Mouse (Mus musculus): ENCODE results near the gene Hba-a1. TPM values are rescaled to one million over a fixed set of nuclear protein-coding genes. Genes with fewer than 3 reads are reported as not detected.
"Not testable (repeated sequence)": the region's sequence is repeated elsewhere in the genome, so short reads cannot be mapped to it uniquely, and the experiment has no call there.

Gene Hba-a1
- total RNA-seq, 2 experiments from 2014 or later: 552 to 580 TPM

DNA sequence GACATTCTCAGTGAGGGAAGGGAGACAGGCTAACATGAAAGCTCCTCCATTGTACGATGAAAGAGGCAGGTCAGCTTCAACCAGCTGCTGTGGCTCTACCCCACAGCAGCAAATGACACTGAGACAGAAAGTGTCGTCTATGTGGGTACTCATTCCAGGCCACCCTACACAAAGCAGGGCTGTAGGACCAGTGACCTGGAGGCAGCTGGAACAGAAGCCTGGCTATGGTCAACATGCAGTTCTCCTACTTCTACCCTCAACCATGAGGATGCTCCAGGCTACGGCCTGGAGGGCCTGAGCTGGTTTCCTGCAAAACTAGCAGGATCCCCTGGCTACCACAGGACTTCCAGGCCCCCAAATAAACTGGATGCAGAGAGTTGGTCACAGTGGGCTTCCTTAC, 26.7 kb upstream of the Hba-a1 start:
- no peak for DNase-seq (ENCODE audit: extremely low spot score in 1 of 2, low spot score in 1 of 2)

DNA sequence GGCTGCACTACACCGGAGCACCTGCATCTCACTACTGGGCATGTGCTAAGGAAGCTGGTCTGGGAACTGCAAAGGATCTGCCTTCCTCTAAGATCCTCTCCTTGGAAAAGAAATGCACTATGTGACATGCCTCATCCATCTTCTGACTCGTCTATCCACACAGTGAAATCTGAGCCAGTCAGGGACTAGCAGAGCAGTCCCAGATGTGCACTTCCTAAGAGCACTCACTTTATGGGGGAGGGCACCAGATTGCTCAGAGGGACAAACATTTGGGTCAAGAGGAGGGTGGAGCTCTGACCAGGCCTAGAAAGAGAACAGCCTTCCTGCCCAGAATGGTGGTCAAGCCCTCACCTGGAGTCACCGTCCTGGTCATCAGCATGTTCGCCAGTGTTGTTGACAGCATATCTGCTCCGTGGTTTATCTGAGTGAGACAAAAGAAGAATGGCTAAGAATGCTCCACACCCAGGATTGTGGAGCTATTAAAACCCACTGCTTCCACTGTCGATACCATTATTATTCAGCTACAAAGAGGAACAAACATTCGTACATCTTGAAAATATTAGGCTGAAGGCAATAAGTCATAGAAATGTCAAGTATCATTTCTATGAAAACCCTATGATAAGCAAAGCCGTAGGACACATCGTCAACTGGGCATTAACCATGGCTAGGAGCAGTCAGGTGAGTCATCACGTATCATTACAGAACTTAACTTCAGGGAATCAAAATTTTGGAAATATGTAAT, 20.5 kb upstream of the Hba-a1 start:
- DNase-seq (ENCODE audit: extremely low spot score in 1 of 2, low spot score in 1 of 2): no peak

DNA sequence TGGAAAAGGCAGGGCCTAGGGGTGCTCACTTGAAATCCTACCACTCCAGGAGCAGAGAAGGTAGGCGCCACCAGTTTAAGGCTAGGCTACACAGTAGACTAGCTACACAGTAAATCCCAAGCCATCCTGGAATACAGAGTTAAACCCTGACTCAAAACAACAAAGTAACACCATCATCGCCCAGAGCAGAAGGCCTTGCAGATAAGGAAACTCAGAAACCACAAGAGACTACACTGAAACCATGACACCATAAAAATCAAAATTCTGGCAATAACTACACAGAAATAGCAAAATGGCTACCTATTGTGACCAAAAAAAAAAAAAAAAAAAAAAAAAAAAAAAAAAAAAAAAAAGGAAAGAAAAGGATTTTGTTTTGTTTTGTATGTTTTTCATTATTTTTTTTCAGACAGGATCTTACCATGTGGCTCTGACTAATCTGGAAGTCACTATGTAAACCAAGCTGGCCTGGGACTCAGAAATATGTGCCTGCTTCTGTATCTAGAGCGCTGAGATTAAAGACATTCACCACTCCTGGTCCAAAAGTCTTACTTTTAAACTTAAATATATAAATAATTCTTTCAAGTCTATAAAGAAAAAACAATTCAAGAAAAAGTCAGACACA, 18.1 kb upstream of the Hba-a1 start:
- DNase-seq (ENCODE audit: extremely low spot score in 1 of 2, low spot score in 1 of 2): no peak

DNA sequence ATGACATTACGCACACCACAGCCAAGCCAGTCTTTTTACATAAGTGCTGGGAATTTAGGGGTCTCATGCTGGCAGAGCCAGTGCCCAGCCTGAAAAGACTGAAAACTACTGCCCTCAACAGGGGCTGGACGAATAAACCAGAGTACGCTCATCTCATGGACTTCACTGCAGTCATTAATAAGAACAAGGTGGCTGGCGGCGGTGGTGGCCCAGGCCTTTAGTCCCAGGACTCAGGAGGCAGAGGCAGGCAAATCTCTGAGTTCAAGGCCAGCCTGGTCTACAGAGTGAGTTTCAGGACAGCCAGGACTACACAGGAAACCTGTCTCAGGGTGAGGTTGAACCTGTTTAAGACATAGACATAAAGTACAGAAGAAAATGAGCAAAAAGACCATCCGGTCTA, 17.1 kb upstream of the Hba-a1 start:
- no peak for DNase-seq (ENCODE audit: extremely low spot score in 1 of 2, low spot score in 1 of 2)

DNA sequence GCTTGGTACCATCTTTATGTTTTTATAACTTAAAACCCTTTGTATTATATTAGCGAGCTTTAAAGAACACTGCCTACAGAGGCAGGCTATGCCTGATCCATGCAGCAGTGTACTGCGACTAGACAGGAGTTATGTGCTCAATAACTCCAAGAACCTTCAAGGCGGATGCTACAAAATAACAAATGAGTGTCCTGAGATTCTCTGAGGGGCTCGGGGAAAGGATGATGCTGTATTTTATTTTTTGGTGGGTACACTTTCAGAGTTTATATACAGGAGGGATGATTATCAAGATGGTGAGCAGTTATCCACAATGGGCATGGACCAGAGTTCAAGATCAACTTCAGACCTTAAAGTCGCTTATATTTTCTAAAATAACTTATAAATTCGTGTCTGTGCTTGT, 16.5 kb upstream of the Hba-a1 start:
- DNase-seq (ENCODE audit: extremely low spot score in 1 of 2, low spot score in 1 of 2): no peak

DNA sequence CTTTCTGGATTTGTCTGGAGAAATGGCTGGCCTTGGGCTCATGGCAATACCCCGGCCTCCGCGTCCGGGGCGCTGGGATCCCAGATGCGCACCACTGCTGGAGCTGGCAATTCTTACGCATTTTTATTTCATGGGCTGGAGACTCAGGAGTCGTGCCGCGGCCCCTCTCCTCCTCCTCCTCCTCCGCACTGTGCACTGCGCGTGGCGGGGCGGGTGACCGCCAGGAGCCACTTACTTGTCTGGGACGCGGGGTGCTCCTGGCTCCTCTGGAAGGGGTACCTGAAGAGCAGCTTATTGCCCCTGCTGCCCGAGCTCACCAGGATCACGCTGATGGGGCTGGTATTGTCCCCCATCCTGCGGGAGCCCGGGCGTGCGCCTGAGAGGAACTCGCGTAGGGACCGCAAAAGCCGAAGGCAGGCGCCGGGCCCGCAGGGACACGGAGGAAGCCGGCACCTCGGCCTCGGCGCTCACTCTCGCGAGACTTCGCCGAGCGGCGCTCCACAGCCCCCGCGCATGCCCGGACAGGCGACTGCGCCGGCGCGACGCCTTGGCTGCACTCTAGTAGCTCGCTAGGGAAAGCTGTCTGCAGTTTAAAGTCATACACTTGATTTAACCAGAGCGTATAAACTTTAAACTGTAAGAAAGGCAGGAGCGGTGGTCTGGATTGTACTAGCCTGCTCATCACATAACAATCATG, 16.0 kb upstream of the Hba-a1 start, which contains the start of gene Nprl3:
TSS of gene Nprl3 (minus strand) at position 520 of the 697 bp plus-strand sequence.
- DNase-seq (ENCODE audit: extremely low spot score in 1 of 2, low spot score in 1 of 2): peak; percentile 92 to 96

DNA sequence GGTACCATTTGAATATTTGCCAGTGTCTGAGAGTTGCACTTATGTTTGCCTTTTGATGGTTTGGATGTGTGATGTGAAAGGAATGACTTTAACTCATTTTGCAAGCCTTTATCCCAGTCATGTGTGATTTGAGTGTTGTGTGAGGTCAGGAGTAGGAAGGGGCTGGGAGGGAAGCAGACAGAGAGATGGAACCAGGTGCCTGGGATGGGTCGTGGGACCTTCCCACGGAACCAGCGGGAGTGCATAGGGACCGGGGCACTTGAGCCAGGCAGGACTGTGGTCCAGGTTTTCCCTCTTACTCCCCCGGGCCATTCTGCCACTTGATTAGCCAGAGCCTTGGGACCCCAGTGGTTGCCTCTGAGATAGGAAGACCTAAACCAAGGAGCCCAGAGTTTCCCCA, 15.3 kb upstream of the Hba-a1 start:
- DNase-seq (ENCODE audit: extremely low spot score in 1 of 2, low spot score in 1 of 2): no peak

DNA sequence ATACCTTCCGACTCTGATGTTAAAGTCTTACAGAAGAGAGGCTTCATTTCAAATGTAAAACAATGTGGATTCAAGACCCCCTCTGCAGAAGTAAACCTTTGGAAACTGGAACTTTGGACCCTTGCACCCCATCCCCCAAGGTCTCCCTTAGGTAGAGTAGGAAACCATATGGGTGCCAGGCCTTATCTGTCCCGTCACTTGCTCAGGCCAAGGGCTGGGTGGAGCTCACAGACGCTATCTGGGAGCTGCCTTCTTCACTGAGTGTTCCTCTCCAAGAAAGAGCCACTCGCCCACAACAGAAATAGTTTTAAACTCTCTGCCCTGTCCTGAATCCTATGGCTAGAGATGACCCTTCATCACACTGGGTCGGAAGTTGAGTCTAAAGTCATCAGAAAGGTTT, 14.4 kb upstream of the Hba-a1 start:
- no peak for DNase-seq (ENCODE audit: extremely low spot score in 1 of 2, low spot score in 1 of 2)

DNA sequence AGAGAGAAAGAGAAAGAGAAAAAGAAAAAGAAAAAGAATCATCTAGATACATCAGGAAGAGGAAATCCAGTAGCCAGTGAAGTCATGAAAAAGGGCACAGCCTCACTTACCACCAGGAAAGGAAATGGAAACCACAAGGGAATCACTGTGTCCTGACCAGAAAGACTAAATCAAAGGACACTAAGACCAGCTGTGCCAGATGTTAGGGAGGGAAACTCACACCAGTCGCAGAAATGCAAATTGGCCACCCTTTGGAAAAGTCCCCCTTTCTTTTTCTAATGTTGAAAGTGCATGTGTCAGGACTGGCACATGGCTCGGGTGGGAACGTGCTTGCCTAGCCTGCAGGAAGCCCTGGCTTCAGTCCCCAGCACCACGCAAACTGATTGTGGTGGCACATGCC, 12.1 kb upstream of the Hba-a1 start:
- no peak for DNase-seq (ENCODE audit: extremely low spot score in 1 of 2, low spot score in 1 of 2)

DNA sequence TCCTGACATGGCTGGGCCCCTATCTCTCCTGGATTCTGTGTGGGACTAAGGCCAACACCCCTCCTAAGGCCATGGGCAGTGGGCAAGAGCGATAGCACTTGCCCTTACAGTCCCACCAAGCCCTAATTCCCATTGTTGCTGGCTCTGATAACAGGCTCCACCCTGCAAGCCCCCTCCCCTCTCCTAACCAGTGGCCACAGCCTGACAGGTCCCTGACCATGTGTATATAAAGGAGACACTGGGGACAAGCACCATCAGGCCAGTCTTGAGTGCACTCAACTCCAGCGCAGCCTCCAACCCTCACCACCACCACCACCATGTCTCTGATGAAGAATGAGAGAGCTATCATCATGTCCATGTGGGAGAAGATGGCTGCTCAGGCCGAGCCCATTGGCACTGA, 7.0 kb upstream of the Hba-a1 start, which contains the start of gene Hba-x:
TSS of gene Hba-x (plus strand) at position 54 of the 400 bp plus-strand sequence.
- DNase-seq (ENCODE audit: extremely low spot score in 1 of 2, low spot score in 1 of 2): no peak

DNA sequence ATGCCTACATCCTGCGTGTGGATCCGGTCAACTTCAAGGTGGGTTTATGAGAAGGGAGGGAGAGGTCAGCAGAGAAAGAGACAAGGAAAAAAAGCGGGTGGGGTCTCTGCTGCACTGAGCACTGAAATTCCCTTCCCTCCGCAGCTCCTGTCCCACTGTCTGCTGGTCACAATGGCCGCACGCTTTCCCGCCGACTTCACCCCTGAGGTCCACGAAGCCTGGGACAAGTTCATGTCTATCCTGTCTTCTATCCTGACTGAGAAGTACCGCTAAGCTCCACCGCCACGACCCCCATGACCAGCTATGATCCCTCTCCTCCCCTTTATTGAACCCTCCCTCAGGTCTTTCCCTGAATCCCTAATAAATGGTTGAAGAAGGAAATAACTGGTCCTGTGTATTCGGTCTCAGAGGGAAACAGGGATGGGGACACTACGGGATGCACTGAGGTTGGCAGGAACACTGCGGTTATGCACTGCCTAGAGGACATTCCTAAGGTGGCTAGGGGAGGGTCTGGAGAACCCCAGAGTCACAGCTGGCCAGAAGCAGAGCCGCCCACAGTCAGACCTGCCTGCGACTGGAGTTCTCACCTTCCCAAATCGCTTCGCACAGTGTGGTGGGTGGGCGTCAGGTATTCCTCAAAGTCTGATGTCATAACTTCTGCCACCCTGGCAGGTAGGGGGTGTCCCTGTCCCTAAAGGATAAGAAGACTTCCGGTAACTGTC, 5.4 kb upstream of the Hba-a1 start:
- DNase-seq (ENCODE audit: extremely low spot score in 1 of 2, low spot score in 1 of 2): no peak

DNA sequence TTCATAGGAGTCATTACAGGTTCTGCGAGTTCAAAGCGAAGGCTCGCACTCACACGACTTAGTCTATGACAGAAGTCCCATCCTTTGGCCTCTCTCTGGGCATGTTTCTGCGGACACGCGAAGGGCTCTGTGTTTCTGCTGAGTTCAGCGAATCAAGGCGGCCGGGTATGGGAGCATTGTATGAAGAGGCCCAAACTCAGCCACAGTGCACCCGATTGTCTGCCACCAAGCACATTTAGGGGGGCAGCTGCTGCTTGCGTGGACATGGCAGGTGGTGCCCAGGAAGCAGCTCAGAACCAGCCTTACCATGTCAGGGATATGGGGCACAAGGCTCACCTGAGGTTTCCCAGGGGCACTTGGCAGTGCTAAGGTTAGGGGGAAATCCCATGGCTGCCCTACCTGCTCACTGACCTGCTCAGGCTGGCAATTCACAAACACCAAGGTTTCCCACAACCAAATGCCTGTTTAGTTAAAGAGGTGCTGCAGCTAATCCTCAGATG, 4.8 kb upstream of the Hba-a1 start:
- DNase-seq (ENCODE audit: extremely low spot score in 1 of 2, low spot score in 1 of 2): no peak

DNA sequence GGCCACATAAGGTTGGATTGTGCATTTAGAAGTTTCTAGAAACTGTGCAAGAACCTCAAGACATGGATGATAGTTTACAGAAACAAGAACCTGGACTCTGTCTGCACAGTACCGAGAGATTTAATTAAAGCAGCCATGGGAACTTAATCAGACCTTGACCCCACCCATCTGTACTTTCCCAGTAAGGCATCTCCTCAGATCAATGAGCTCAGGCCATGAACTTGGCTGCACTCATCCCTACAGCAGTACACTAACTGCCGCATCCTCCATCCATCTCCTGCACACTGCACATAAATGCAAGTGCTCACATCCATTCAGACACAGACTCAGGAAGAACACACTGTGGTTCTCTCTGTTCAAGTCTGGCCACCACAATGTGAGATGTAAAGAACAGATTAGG, 2.7 kb upstream of the Hba-a1 start:
- no peak for DNase-seq (ENCODE audit: extremely low spot score in 1 of 2, low spot score in 1 of 2)

DNA sequence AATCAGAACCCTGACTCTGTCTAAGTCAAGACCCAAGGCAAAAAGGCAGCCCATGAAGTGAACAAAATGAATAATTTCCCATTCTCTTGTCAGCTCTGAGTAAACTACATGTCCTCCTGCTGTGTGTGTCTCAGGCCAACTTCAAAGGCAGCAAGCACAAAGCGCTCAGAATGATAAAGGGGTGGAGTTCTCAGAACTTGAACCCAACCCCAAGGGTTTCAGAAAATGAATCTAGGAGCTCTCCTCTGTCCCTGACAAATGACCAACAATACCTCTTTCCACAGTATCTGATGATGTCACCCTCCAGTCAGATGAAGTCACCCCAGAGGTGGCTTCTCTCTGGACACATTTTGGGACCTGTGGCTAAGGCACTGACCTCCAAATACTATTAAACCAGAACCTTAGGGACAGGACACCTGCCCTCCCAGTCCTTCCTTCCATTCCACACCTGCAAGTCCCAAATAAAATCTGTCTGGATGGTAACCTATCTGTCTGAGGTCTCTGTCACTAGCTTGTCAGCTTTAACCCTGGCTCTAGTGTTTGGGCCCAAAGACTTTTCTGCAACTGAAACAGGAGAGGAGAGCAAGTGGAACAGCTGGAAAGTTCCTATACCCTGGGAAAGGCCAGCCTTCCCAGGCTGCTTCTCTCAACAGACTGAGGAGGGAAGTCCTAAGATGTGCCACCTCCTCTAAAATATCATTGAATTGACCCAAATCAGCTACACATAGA, 1.7 kb upstream of the Hba-a1 start:
- DNase-seq (ENCODE audit: extremely low spot score in 1 of 2, low spot score in 1 of 2): no peak

DNA sequence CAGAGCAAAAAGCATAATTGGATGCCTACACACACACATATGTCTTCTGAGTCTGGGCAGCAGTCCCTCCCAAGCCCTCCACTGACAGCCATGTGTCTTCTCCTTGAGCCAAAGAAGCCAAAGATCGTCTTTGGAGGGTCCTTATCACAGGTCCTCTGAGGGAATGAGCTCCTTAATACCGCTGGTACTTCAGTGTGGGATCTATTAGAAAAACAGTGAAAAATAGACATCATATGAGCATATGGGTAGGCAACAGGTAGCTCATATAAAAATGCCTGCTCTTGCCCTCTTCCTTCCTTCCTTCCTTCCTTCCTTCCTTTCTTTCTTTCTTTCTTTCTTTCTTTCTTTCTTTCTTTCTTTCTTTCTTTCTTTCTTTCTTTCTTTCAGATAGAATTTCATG, 1.3 kb downstream of the Hba-a1 start:
- DNase-seq (ENCODE audit: extremely low spot score in 1 of 2, low spot score in 1 of 2): not testable (repeated sequence)

DNA sequence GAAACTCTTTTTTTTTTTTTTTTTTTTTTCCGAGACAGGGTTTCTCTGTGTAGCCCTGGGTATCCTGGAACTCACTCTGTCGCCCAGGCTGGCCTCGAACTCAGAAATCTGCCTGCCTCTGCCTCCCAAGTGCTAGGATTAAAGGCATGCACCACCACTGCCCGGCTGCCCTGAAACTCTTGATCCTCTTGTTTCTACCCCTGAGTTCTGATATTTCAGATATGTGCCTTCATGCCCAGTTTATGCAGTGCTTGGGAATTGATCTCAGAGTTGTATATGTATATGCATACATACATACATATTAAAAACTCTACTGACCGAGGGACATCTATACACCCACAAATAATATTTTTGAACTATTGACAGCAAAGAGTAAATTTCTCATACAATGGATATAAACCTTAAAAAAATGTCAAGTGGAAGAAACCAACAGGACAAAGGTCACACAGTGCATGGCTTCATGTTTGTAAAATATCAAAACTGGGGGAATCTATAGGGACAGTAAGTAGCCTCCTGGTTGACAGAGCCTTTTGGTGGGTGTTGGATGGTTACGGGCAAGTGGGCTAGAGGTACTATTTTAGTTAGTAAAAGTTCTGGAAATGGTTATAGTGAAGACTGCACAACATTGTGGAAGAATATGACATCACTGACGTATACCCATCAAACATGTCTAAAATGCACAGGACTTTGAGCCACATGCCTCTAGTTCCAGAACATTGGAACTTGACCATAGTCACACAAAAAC, 1.9 kb downstream of the Hba-a1 start:
- no peak for DNase-seq (ENCODE audit: extremely low spot score in 1 of 2, low spot score in 1 of 2)

DNA sequence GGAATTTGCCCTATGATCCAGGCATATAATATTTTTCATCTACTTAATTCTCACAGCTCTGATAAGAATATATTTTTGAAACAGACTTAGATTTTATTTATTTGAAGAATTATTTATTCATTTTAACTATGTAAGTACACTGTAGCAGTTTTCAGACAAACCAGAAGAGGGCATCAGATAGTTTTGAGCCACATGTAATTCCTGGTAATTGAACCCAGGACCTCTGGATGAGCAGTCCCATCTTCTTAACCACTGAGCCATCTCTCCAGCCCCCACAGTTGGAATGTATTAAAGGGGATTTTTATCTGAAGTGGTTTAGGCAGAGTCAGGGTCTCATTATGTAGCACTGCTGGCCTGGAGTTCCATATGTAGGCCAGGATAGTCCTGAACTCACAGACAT, 2.6 kb downstream of the Hba-a1 start:
- not testable (repeated sequence) for DNase-seq (ENCODE audit: extremely low spot score in 1 of 2, low spot score in 1 of 2)

DNA sequence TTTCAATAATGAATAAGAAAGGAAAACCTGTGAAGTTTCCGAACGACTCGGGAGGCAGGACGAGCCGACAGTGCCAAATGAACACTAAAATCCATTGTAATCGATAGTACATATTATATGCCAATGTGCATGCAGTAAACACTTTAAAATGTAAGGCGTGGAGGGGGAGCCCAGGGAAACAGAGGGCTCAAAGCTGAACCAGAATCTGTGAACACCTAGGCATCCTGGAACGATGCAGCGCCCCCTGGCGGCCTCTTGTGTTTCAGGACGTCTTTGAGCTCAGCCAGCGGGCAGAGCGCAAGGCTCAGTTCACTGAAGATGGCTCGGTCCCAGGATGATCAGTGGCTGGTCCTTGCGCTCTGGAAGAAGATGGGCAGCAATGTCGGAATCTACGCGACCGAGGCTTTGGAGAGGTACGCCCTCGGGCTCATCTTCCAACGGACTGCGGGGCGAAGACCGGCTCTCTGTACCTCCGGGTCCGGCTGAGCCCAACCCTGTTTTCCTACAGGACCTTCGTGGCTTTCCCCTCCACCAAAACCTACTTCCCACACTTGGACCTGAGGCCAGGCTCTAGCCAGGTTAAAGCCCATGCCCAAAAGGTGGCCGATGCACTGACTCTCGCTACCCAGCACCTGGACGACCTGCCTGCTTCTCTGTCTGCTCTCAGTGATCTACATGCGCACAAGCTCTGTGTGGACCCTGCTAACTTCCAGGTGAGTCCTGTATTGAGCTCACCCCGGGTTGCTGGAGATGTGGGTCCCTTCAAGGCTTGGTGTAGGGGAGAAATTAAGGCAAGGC, 3.6 kb downstream of the Hba-a1 start, which contains the start of gene Hbq1b:
TSS of gene Hbq1b (plus strand) at position 271 of the 798 bp plus-strand sequence.
- peak; percentile 69 to 81 for DNase-seq (ENCODE audit: extremely low spot score in 1 of 2, low spot score in 1 of 2)

DNA sequence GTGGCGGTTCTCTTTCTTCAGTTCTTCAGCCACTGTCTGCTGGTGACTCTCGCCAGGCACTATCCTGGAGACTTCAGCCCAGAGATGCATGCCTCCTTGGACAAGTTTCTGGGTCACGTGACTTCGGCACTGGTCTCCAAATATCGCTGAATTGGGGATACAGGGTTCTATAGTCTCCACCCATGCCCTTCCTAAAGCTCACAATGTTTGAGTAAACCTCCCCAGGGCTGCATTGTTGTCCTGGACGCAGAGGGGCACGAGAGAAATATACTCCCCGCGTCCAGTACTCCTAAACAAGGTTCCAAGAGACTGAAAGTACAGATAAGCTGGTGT, 4.1 kb downstream of the Hba-a1 start:
- no peak for DNase-seq (ENCODE audit: extremely low spot score in 1 of 2, low spot score in 1 of 2)
